Mouse (Mus musculus) liver, embryonic 15.5 days (tissue): ENCODE results near the gene Yeats2. TPM values are rescaled to one million over a fixed set of nuclear protein-coding genes. Genes with fewer than 3 reads are reported as not detected.
A peak's percentile ranks its signal among the peaks of the same experiment; 100 is the strongest.
"Not testable (repeated sequence)": the region's sequence is repeated elsewhere in the genome, so short reads cannot be mapped to it uniquely, and the experiment has no call there.

ENCODE experiments used
- ATAC-seq: fragments of 200-750 bp; cut with Nextera tagmentation; 2 replicates; pipeline ENCODE4 v1.8.0; 2017; ENCODE audit warnings: moderate number of reproducible peaks, mild to moderate bottlenecking, moderate library complexity; ENCODE audit not compliant: insufficient read depth
- H3K27ac ChIP-seq: fragments of 300-500 bp; sonication (generic); replicated peaks from 2 replicates; pipeline ENCODE4 v1.5.1; 2015; ENCODE audit warnings: mild to moderate bottlenecking, inconsistent platforms
- H3K27me3 ChIP-seq: fragments of 300-500 bp; sonication (generic); 2 replicates; pipeline ENCODE4 v1.6.1; 2015; ENCODE audit warnings: mild to moderate bottlenecking, inconsistent platforms
- H3K36me3 ChIP-seq: fragments of 300-500 bp; sonication (generic); replicated peaks from 2 replicates; pipeline ENCODE4 v1.6.1; 2015; ENCODE audit warnings: moderate library complexity, mild to moderate bottlenecking, inconsistent platforms
- H3K4me1 ChIP-seq: fragments of 300-500 bp; sonication (generic); replicated peaks from 2 replicates; pipeline ENCODE4 v1.6.1; 2015; ENCODE audit warnings: inconsistent platforms
- H3K4me2 ChIP-seq: fragments of 300-500 bp; sonication (generic); 2 replicates; pipeline ENCODE4 v1.6.1; 2015; ENCODE audit warnings: moderate library complexity, mild to moderate bottlenecking, inconsistent platforms
- H3K4me3 ChIP-seq: fragments of 300-500 bp; sonication (generic); replicated peaks from 2 replicates; pipeline ENCODE4 v1.5.1; 2015; ENCODE audit warnings: mild to moderate bottlenecking, inconsistent platforms
- H3K9ac ChIP-seq: fragments of 300-500 bp; sonication (generic); 2 replicates; pipeline ENCODE4 v1.6.1; 2015; ENCODE audit warnings: moderate library complexity, mild to moderate bottlenecking, inconsistent platforms
- H3K9me3 ChIP-seq: fragments of 300-500 bp; sonication (generic); replicated peaks from 2 replicates; pipeline ENCODE4 v1.6.1; 2016; ENCODE audit warnings: inconsistent platforms
- WGBS: fragments of 180-500 bp; shearing (Covaris S2); methylation state at CpG from one replicate; pipeline ENCODE4 v1.1.7; 2015; ENCODE audit warnings: mixed read lengths; ENCODE audit not compliant: insufficient replicate concordance; 5-methylcytosine and 5-hydroxymethylcytosine counted together
- polyA plus RNA-seq: library from polyadenylated mRNA; unstranded; fragments of >200 nt; fragmentation: Nextera tagmentation; extraction: Ambion mirVana; gene quantifications from 2 replicates; pipeline ENCODE4 v1.2.1, GENCODE M21; 2015

The Yeats2 gene
- polyA plus RNA-seq, 1 experiment from 2014 or later: 4.7 TPM

DNA sequence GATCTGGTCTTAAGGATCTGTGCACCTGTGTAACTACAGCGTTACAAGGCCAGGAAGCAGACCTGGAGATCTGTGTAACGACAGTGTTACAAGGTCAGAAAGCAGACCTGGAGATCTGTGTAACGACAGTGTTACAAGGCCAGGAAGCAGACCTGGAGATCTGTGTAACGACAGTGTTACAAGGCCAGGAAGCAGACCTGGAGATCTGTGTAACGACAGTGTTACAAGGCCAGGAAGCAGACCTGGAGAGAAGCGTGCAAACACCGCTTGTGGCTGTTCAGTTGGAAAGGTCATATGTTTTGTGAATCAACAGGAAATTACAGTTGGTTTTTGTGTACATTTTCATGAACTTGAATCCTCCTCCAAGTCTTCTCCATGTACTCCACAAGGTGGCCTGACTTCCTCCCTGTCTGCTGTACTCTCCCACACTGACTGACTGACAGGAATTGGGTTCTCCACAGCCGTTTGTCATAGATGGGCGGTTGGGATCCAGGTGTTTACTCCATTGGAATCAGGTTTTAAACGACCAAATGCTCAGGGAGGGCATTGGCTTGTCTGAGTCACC is 14.5 kb upstream of the Yeats2 start:
- H3K36me3 ChIP-seq, H3K4me1 ChIP-seq, H3K9me3 ChIP-seq, H3K4me3 ChIP-seq, H3K27me3 ChIP-seq, H3K27ac ChIP-seq, ATAC-seq, H3K9ac ChIP-seq, H3K4me2 ChIP-seq: not testable (repeated sequence)
- 56% methylated on average over 10 of the region's 10 CpGs for WGBS

GRCm38 (mm10) chr16:20130397-20130796 is 10.5 kb upstream of the Yeats2 start:
- Histone ChIP-seq H3K36me3 (no peaks in the 10 kb centered on the region), H3K27ac (no peak overlapping the region), H3K27me3 (no peaks in the 10 kb centered on the region), H3K9ac (no peak overlapping the region), H3K4me2 (no peak overlapping the region), H3K4me3 (no peak overlapping the region), H3K9me3 (no peaks in the 10 kb centered on the region), H3K4me1 (no peaks in the 10 kb centered on the region)
- no peak for ATAC-seq
- WGBS: 50% methylated on average over 2 of the region's 2 CpGs

GRCm38 (mm10) chr16:20144568-20144967 is 3.7 kb downstream of the Yeats2 start:
- H3K36me3 ChIP-seq: no peaks in the 10 kb centered on the region; the same call in 1 of the 2 replicates
- H3K9ac ChIP-seq: no peak overlapping the region
- peaks cover 30% of the 10 kb centered on the region for H3K4me1 ChIP-seq
- no peak overlapping the region for H3K4me2 ChIP-seq
- 46% methylated on average over 3 of the region's 3 CpGs for WGBS
- no peaks in the 10 kb centered on the region for H3K9me3 ChIP-seq
- no peak overlapping the region for H3K27ac ChIP-seq
- no peak for ATAC-seq
- H3K4me3 ChIP-seq: no peak overlapping the region
- H3K27me3 ChIP-seq: no peaks in the 10 kb centered on the region

GRCm38 (mm10) chr16:20151991-20152390 is 11.1 kb downstream of the Yeats2 start:
- no peak overlapping the region for H3K4me3 ChIP-seq
- H3K9ac ChIP-seq: no peak overlapping the region
- no peak overlapping the region for H3K27ac ChIP-seq
- H3K36me3 ChIP-seq: peaks cover 21% of the 10 kb centered on the region
- WGBS: 62% methylated on average over 5 of the region's 5 CpGs
- no peaks in the 10 kb centered on the region for H3K27me3 ChIP-seq
- H3K4me2 ChIP-seq: no peak overlapping the region
- H3K9me3 ChIP-seq: no peaks in the 10 kb centered on the region
- no peak for ATAC-seq
- 0 out of 2 replicates have a peak, but pooled peaks cover 3% of the 10 kb centered on the region for H3K4me1 ChIP-seq

GRCm38 (mm10) chr16:20153742-20154141 is 12.9 kb downstream of the Yeats2 start:
- Histone ChIP-seq H3K27ac (no peak overlapping the region), H3K9ac (no peak overlapping the region), H3K36me3 (peaks cover 30% of the 10 kb centered on the region), H3K4me3 (no peak overlapping the region), H3K4me1 (0 out of 2 replicates have a peak, but pooled peaks cover 3% of the 10 kb centered on the region), H3K9me3 (no peaks in the 10 kb centered on the region), H3K4me2 (no peak overlapping the region), H3K27me3 (no peaks in the 10 kb centered on the region)
- no peak for ATAC-seq
- 69% methylated on average over 3 of the region's 3 CpGs for WGBS

DNA sequence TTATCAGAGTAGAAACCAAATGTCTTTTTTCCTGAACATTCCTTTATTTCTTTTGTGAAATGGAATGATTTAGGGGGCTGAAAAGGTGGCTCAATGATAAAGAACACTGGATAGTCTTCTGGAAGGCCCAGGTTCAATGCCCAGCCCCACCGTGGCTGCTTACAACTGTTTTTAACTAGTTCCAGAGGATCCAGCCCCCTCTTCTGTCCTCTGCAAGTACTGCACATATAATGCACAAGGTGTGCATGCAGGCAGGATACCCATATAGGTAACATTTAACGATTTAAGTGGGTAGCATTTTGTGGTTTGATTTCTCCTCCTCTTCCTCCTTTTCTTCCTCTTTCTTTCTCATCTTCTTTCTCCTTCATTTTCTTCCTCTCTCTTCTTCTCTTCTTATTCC is 19.3 kb downstream of the Yeats2 start:
- H3K27me3 ChIP-seq: no peaks in the 10 kb centered on the region
- H3K9ac ChIP-seq: no peak overlapping the region
- WGBS: 71% methylated on average over 2 of the region's 2 CpGs
- H3K36me3 ChIP-seq: peaks cover 49% of the 10 kb centered on the region
- H3K4me3 ChIP-seq: no peak overlapping the region
- no peak overlapping the region for H3K4me2 ChIP-seq
- H3K9me3 ChIP-seq: no peaks in the 10 kb centered on the region
- H3K4me1 ChIP-seq: peaks cover 2% of the 10 kb centered on the region; the same call in 1 of the 2 replicates
- no peak for ATAC-seq
- H3K27ac ChIP-seq: no peak overlapping the region

- WGBS: 84% methylated on average over 3 of the region's 3 CpGs
- no peak overlapping the region for H3K9ac ChIP-seq
- ATAC-seq: 0 out of 2 replicates have a peak, but pooled peaks have one; percentile 32
- H3K4me2 ChIP-seq: no peak overlapping the region
- H3K9me3 ChIP-seq: no peaks in the 10 kb centered on the region
- H3K27ac ChIP-seq: peak overlapping the region; percentile 61; the same call in 1 of the 2 replicates
- peaks cover 13% of the 10 kb centered on the region for H3K4me1 ChIP-seq
- H3K4me3 ChIP-seq: no peak overlapping the region
- H3K36me3 ChIP-seq: peaks cover 55% of the 10 kb centered on the region
- no peaks in the 10 kb centered on the region for H3K27me3 ChIP-seq
Observed at GRCm38 (mm10) chr16:20169071-20169470, 28.2 kb downstream of the Yeats2 start.

GRCm38 (mm10) chr16:20169471-20170106 is 28.7 kb downstream of the Yeats2 start:
- H3K4me3 ChIP-seq: no peak overlapping the region
- WGBS: 57% methylated on average over 3 of the region's 3 CpGs
- H3K4me2 ChIP-seq: peak overlapping the region; percentile 25
- peak overlapping the region; percentile 61 for H3K27ac ChIP-seq
- ATAC-seq: peak; percentile 99
- peaks cover 57% of the 10 kb centered on the region for H3K36me3 ChIP-seq
- H3K9ac ChIP-seq: no peak overlapping the region
- no peaks in the 10 kb centered on the region for H3K9me3 ChIP-seq
- peaks cover 13% of the 10 kb centered on the region for H3K4me1 ChIP-seq
- H3K27me3 ChIP-seq: no peaks in the 10 kb centered on the region

DNA sequence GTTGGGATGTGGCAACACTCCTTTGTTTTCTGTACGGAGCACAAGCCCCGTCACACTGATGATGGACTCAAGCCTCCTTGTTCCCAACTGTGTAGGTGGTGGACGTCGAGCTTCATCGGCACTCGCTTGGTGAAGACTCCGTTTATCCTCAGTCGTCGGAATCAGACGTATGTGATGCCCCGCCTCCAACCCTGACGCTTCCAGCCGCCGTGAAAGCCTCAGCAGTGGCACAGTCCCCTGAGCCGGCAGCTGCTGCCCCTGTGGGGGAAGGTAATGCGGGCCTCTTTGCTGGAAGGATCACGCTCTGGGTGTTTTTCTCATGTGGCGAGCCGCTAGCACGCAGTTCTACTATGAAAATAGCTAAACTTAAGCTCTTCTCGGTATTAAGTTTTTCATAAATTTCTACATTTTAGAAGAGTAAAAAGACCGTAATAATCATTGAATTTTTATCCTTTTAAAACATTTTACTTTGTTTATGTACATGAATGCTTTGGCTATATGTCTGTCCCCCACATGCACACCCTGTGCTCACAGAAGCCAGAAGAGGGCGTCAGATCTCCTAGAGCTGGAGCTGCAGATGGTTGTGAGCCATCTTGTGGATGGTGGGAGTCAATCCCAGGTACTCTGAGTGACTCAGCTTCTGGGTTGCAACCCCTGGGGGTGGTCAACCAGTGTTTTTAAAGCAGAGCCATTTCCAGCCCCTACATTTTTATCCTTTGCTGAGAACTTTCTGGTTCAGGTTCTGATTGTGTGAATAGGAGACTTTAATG is 38.7 kb downstream of the Yeats2 start:
- H3K36me3 ChIP-seq: peaks cover 37% of the 10 kb centered on the region
- H3K4me1 ChIP-seq: no peaks in the 10 kb centered on the region
- H3K4me3 ChIP-seq: no peak overlapping the region
- H3K27me3 ChIP-seq: no peaks in the 10 kb centered on the region
- no peak overlapping the region for H3K9ac ChIP-seq
- H3K4me2 ChIP-seq: no peak overlapping the region
- H3K9me3 ChIP-seq: no peaks in the 10 kb centered on the region
- ATAC-seq: no peak
- WGBS: 87% methylated on average over 23 of the region's 23 CpGs
- no peak overlapping the region for H3K27ac ChIP-seq

- Histone ChIP-seq H3K4me2 (no peak overlapping the region), H3K36me3 (peaks cover 46% of the 10 kb centered on the region), H3K27me3 (no peaks in the 10 kb centered on the region), H3K9me3 (no peaks in the 10 kb centered on the region), H3K4me1 (no peaks in the 10 kb centered on the region), H3K27ac (no peak overlapping the region), H3K4me3 (no peak overlapping the region), H3K9ac (no peak overlapping the region)
- 53% methylated on average over 2 of the region's 2 CpGs for WGBS
- ATAC-seq: no peak
Observed at GRCm38 (mm10) chr16:20185368-20185767, 44.5 kb downstream of the Yeats2 start.

GRCm38 (mm10) chr16:20191161-20191882 is 50.5 kb downstream of the Yeats2 start:
- WGBS: 38% methylated on average over 3 of the region's 3 CpGs
- Histone ChIP-seq H3K9ac (no peak overlapping the region), H3K4me2 (no peak overlapping the region), H3K27me3 (no peaks in the 10 kb centered on the region), H3K27ac (no peak overlapping the region), H3K4me1 (no peaks in the 10 kb centered on the region), H3K4me3 (no peak overlapping the region), H3K9me3 (no peaks in the 10 kb centered on the region), H3K36me3 (peaks cover 68% of the 10 kb centered on the region)
- ATAC-seq: no peak
